Mouse (Mus musculus) erythroblast, embryonic 14.5 days (primary cell): ENCODE measurements at regions not wholly inside any gene's neighbourhood (a gene's known extent, or its start where the extent isn't known, plus 50 kb on each side); places are given as distances from the start of the nearest gene placed in this dataset.

Source experiments
- H3K27me3 ChIP-seq: 2 replicates; pipeline ENCODE4 v1.6.1; 2012; ENCODE audit warnings: inconsistent platforms; ENCODE audit not compliant: control insufficient read depth
- H3K36me3 ChIP-seq: 2 replicates; pipeline ENCODE4 v1.6.1; 2012; ENCODE audit warnings: mild to moderate bottlenecking, inconsistent platforms; ENCODE audit not compliant: control insufficient read depth
- H3K4me1 ChIP-seq: 2 replicates; pipeline ENCODE4 v1.6.1; 2012; ENCODE audit warnings: inconsistent platforms; ENCODE audit not compliant: control insufficient read depth
- H3K4me3 ChIP-seq: replicated peaks from 2 replicates; pipeline ENCODE3; 2012; ENCODE audit warnings: moderate library complexity, mild to moderate bottlenecking, inconsistent platforms
- H3K9me3 ChIP-seq: 2 replicates; pipeline ENCODE4 v1.6.1; 2012; ENCODE audit warnings: low read length, inconsistent platforms, mixed read lengths; ENCODE audit not compliant: control insufficient read depth
- GATA1 ChIP-seq: IDR thresholded peaks from 2 replicates; pipeline ENCODE4 v1.6.1; 2012; ENCODE audit warnings: low read length, inconsistent platforms, mixed read lengths
- TAL1 ChIP-seq: IDR thresholded peaks from 3 replicates; pipeline ENCODE4 v1.6.1; 2012; ENCODE audit warnings: low read length, inconsistent platforms, mixed read lengths

DNA sequence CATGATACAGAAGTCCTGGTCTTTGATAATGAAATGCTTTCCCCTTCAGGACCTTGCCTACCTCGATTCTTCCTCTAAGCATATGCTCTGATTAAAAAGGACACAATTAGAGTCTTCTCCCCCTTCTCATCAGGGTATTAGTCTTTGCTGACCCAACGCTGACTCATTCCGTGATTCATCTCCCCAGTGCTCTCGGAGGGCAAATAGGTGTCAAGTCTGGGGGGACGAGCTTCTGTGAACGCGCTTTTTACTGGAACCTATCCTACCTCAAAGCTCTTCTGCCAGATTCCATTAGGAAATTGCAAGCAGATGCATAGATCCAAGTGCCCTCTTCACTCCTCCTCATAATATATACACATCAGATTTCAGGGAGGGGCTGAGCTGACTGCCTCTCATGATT is 63.8 kb upstream of the Bach2 start:
- H3K9me3 ChIP-seq: no peaks in the 10 kb centered on the region
- H3K27me3 ChIP-seq: no peaks in the 10 kb centered on the region
- TF ChIP-seq TAL1 (no peak), GATA1 (no peak)
- peaks cover 81% of the 10 kb centered on the region for H3K4me1 ChIP-seq
- H3K36me3 ChIP-seq: no peaks in the 10 kb centered on the region
- H3K4me3 ChIP-seq: no peak overlapping the region

- H3K4me3 ChIP-seq: no peak overlapping the region
- H3K27me3 ChIP-seq: no peaks in the 10 kb centered on the region
- TF ChIP-seq TAL1: no peak
- TF ChIP-seq GATA1: no peak
- no peaks in the 10 kb centered on the region for H3K9me3 ChIP-seq
- peaks cover 78% of the 10 kb centered on the region for H3K4me1 ChIP-seq
- no peaks in the 10 kb centered on the region for H3K36me3 ChIP-seq
These were observed 63.4 kb upstream of the Bach2 start for GRCm38 (mm10) chr4:32175231-32175630.

- TF ChIP-seq GATA1 (no peak), TAL1 (no peak)
- H3K4me1 ChIP-seq: peaks cover 71% of the 10 kb centered on the region
These were observed 62.7 kb upstream of the Bach2 start for GRCm38 (mm10) chr4:32175853-32176448.

GRCm38 (mm10) chr4:32176449-32177135 is 62.0 kb upstream of the Bach2 start:
- H3K27me3 ChIP-seq: no peaks in the 10 kb centered on the region
- H3K9me3 ChIP-seq: no peaks in the 10 kb centered on the region
- TF ChIP-seq GATA1 (no peak), TAL1 (no peak)
- no peaks in the 10 kb centered on the region for H3K36me3 ChIP-seq
- no peak overlapping the region for H3K4me3 ChIP-seq
- H3K4me1 ChIP-seq: peaks cover 65% of the 10 kb centered on the region

More at GRCm38 (mm10) chr4:32175853-32176448, 62.7 kb upstream of the Bach2 start:
- H3K4me3 ChIP-seq: no peak overlapping the region
- H3K9me3 ChIP-seq: no peaks in the 10 kb centered on the region
- H3K27me3 ChIP-seq: no peaks in the 10 kb centered on the region
- H3K36me3 ChIP-seq: no peaks in the 10 kb centered on the region

- Histone ChIP-seq H3K27me3 (no peaks in the 10 kb centered on the region), H3K4me3 (peak overlapping the region; percentile 18), H3K9me3 (no peaks in the 10 kb centered on the region), H3K4me1 (peaks cover 51% of the 10 kb centered on the region), H3K36me3 (no peaks in the 10 kb centered on the region)
- TF ChIP-seq TAL1 (peak; percentile 43; the same call in 2 of the 3 replicates), GATA1 (0 out of 2 replicates have a peak, but pooled peaks have one; percentile 8)
These were observed 60.5 kb upstream of the Bach2 start for GRCm38 (mm10) chr4:32177933-32178639.

- TF ChIP-seq TAL1: no peak
- no peak for TF ChIP-seq GATA1
- H3K36me3 ChIP-seq: no peaks in the 10 kb centered on the region
- no peaks in the 10 kb centered on the region for H3K9me3 ChIP-seq
- H3K4me1 ChIP-seq: peaks cover 36% of the 10 kb centered on the region
- no peak overlapping the region for H3K4me3 ChIP-seq
- no peaks in the 10 kb centered on the region for H3K27me3 ChIP-seq
These were observed 58.8 kb upstream of the Bach2 start for GRCm38 (mm10) chr4:32179707-32180241.

DNA sequence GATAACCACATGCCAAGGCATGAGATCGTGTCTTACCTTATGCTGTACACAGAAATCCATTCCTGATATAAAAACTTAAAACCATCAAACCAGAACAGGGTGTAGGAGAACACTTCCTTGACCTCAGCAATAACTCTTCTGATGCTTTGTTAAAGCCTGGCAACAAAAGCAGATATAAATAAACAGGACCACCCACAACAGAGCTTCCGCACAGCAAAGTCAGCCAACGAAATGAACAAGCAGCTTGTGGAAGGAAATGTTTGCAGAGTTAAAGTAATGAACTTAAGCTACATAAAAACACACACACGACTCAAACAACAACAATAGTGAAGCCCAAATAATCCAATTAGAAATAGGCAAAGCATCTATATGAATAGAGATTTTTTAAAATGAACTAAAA is 54.8 kb upstream of the Bach2 start:
- Histone ChIP-seq H3K36me3 (no peaks in the 10 kb centered on the region), H3K4me3 (no peak overlapping the region), H3K4me1 (peaks cover 5% of the 10 kb centered on the region), H3K9me3 (no peaks in the 10 kb centered on the region), H3K27me3 (no peaks in the 10 kb centered on the region)
- TF ChIP-seq GATA1: no peak
- TF ChIP-seq TAL1: no peak

GRCm38 (mm10) chr4:32185986-32186385 is 52.6 kb upstream of the Bach2 start:
- no peaks in the 10 kb centered on the region for H3K36me3 ChIP-seq
- peaks cover 7% of the 10 kb centered on the region for H3K4me1 ChIP-seq
- no peaks in the 10 kb centered on the region for H3K27me3 ChIP-seq
- no peak overlapping the region for H3K4me3 ChIP-seq
- TF ChIP-seq GATA1: no peak
- no peak for TF ChIP-seq TAL1
- H3K9me3 ChIP-seq: no peaks in the 10 kb centered on the region

DNA sequence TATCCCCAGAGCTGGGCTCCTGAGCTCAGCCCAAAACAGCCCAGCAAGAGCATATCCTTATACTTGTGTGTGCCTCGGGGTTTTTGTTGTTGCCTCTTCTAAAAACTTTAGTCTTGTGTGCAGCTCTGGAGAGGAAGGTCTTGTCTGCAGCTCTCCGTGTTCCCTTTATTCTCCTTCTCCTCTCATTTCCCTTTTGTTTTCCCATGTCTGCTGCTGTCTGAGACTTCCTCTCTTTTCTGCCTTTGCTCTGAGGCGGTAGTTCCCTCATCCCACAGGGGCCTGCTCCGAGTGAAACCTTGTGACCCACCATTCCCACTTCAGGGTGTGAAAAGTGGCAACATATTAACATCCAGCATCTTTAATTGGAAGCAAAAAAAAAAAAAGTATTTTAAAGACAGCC is 51.5 kb upstream of the Bach2 start:
- H3K9me3 ChIP-seq: no peaks in the 10 kb centered on the region

More for the DNA sequence above, 51.5 kb upstream of the Bach2 start:
- H3K27me3 ChIP-seq: no peaks in the 10 kb centered on the region
- H3K36me3 ChIP-seq: no peaks in the 10 kb centered on the region
- TF ChIP-seq TAL1: no peak
- no peak for TF ChIP-seq GATA1
- peaks cover 7% of the 10 kb centered on the region for H3K4me1 ChIP-seq
- no peak overlapping the region for H3K4me3 ChIP-seq
